Mouse (Mus musculus): ENCODE data around the gene Rbfox2. TPM values are rescaled to one million over a fixed set of nuclear protein-coding genes. Genes with fewer than 3 reads are reported as not detected.

Rbfox2 gene
- polyA plus RNA-seq, 1 experiment from 2014 or later: 53.2 TPM

DNA sequence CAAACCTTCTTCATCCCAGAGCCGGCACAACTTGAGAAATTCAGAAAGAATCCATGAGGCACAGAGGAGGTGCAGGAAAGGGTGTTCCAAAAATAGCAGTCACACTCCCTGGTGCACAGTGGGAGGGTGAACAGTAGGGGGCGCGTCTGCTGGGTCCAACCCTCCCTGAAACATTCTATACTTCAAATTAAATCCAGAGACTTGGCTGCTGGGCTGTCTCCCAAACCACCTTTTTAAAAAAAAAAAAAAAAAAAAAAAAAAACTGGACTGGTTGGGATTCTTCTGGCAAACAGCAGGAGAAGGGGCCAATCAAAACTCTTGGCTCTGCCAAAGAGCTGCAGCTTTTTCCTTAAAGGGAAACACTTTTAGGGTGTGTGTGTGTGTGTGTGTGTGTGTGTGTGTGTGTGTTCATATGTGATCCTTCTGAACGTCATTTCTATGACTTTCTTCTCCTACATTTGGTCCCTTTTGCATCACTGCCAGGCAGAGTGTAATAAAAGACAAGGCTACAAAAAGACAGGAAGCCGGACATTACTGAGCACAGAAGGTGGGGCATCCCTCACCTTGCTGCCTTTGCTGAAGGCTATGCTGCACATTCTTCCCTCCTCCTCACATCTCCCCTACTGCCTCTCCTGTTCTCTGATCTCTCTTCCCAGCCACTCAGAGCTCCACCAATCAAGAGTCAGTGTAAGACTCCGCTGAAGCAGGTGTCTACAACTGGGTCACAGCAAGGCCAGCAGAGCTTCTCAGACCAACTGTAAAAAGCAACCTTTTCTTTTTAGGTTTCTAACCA is 49.2 kb downstream of the Rbfox2 start:
- no peaks in the 10 kb centered on the region for H3K27me3 ChIP-seq
- ChIA-PET CTCF (interaction anchor here (0.8 to 2.4 kb wide), 5 partner anchors 10 to 79 kb away, joined by 3 to 8 read pairs (median 3); no protein-coding TSS in a partner anchor), POLR2A (interaction anchor here (0.7 kb wide), 1 partner anchor 9 kb away, joined by 5 read pairs; no protein-coding TSS in a partner anchor)
- in situ Hi-C loops (cut with MboI; ENCODE audit: low pct_unique_long_range_greater_than_20kb): no loop called here
- ATAC-seq (no peak), DNase-seq (ENCODE audit: low read depth, low spot score) (no peak)
- TF ChIP-seq CTCF (IDR thresholded peaks at IDR 0.05): peak; percentile 83

DNA sequence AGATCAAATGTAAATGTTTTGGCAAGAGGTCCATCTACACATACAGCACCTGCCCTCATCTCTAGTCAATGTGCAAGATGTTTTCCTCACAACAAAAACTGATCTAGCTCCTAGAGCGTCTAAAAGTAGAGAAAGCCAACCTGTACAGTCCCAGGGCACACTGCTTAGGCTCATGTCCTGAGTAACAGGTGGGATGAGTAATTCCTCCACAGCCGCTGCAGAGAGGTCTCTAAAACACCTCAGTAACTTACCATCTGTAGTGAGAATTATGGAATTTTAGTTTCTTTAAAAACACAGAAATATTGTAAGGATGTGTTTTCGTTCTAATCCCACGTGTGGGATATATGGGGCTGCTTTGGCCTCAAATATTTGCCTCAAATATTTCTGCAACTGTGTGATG is 50.0 kb downstream of the Rbfox2 start:
- no peak for ATAC-seq
- no peak for TF ChIP-seq CTCF (IDR thresholded peaks at IDR 0.05)
- no peak for DNase-seq (ENCODE audit: low read depth, low spot score)
- POLR2A ChIA-PET: no interaction called here
- no peaks in the 10 kb centered on the region for H3K27me3 ChIP-seq
- CTCF ChIA-PET: interaction anchor here (1.2 kb wide), 1 partner anchor 11 kb away, joined by 3 read pairs; no protein-coding TSS in a partner anchor
- in situ Hi-C loops (cut with MboI; ENCODE audit: low pct_unique_long_range_greater_than_20kb): no loop called here

DNA sequence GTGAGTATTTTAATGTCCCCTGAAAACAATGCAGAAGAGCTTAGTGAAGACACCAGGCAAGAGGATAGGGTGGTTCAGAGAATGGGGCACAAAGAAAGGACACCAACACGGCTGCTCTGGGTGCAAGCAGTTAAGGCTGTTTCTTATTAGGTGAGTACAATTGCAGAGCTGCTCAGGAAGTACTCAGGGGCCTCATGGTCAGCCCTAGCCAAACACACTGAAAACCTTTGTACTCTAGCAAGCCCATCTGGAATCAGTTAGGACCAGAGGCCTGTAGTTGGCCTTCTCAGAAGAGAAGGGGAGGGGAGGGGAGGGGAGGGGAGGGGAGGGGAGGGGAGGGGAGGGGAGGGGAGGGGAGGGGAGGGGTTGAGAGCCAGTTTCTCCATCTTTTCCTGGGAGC is 52.2 kb downstream of the Rbfox2 start:
- ChIA-PET CTCF (no interaction called here), POLR2A (no interaction called here)
- no peak for TF ChIP-seq CTCF (IDR thresholded peaks at IDR 0.05)
- no peak for ATAC-seq
- no peak for DNase-seq (ENCODE audit: low read depth, low spot score)
- in situ Hi-C loops (cut with MboI; ENCODE audit: low pct_unique_long_range_greater_than_20kb): no loop called here
- no peaks in the 10 kb centered on the region for H3K27me3 ChIP-seq

DNA sequence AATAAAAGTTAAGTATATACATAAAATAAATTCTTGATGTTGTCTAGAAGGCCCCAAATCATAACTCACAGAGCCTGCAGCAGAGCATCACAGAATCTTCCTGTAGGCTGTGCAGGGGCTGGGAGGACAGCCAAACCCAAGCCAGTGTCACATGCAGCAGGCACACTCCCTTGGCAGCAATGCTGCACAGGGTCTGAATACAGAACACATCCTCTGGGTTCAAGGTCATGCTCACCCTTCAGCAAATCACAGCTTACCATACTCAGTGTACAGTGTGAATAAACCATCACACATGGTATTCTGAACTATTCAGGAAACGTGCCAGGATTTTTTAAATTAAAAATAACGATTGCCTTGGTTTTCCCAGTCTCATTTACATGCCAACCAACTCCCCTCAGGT is 52.7 kb downstream of the Rbfox2 start:
- no peak for TF ChIP-seq CTCF (IDR thresholded peaks at IDR 0.05)
- CTCF ChIA-PET: no interaction called here
- H3K27me3 ChIP-seq: no peaks in the 10 kb centered on the region
- in situ Hi-C loops (cut with MboI; ENCODE audit: low pct_unique_long_range_greater_than_20kb): no loop called here
- POLR2A ChIA-PET: no interaction called here
- DNase-seq (ENCODE audit: low read depth, low spot score): no peak
- ATAC-seq: no peak

DNA sequence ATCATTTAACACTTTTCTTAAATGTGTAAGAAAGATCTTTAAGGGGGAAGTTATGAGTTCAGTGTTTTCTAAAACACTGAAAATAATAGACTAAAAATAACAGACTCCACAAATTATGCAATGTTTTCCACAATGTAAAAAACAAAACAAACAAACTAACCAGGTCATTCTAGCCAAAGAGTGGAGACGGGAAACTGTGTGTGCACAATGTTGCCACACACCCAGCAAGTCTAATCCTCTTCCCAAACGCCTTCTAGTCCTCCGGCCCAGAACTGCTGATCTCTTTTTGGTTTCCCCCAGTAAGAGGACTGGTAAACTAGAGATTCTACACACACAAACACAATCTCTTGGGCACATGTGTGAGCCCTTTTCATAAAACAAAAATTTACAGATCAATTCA is 55.1 kb downstream of the Rbfox2 start:
- ChIA-PET CTCF (interaction anchor here (1.0 to 2.6 kb wide), 3 partner anchors 13 to 85 kb away, joined by 3 to 8 read pairs (median 3); no protein-coding TSS in a partner anchor), POLR2A (no interaction called here)
- DNase-seq (ENCODE audit: low read depth, low spot score) (no peak), ATAC-seq (no peak)
- H3K27me3 ChIP-seq: no peaks in the 10 kb centered on the region
- in situ Hi-C loops (cut with MboI; ENCODE audit: low pct_unique_long_range_greater_than_20kb): no loop called here
- no peak for TF ChIP-seq CTCF (IDR thresholded peaks at IDR 0.05)

DNA sequence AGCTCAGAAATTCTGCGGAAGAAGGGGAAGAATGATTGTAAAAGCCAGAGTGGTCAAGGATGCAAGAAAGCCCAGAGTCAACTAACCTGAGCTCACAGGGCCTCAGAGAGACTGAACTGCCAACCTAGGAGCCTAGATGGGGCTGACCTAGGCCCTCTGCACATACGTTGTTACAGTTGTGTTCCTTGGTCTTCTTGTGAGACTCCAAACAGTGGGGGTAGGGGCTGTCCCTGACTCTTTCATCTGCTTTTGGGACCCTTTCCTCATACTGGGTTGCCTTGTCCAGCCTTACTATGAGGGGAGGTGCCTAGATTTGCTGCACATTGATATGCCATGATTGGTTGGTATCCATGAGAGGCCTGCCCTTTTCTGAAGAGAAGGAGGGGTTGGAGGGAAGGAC is 56.0 kb downstream of the Rbfox2 start:
- no peak for TF ChIP-seq CTCF (IDR thresholded peaks at IDR 0.05)
- ATAC-seq (no peak), DNase-seq (ENCODE audit: low read depth, low spot score) (no peak)
- in situ Hi-C loops (cut with MboI; ENCODE audit: low pct_unique_long_range_greater_than_20kb): no loop called here
- H3K27me3 ChIP-seq: no peaks in the 10 kb centered on the region
- CTCF ChIA-PET: interaction anchor here (1.1 to 2.6 kb wide), 2 partner anchors 8 to 86 kb away, joined by 3 to 8 read pairs; no protein-coding TSS in a partner anchor
- POLR2A ChIA-PET: no interaction called here

DNA sequence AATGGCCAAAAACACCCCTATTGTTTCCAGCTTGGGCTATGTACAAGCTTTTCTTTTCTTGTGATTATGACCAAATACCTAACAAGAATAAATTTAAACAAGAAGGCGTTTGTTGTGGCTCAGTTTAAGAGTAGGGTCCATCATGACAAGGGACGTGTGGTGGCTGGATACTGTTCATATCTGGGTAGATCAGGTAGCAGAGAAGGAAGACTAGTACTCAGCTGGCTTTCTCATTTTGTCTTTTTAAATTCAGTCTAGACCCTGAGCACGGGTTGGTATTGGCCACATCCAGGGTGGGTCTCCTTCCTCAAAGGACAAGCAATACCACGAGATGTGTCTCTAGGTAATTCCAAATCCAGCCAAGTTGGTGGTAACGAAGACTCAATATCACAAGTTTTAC is 57.4 kb downstream of the Rbfox2 start:
- in situ Hi-C loops (cut with MboI; ENCODE audit: low pct_unique_long_range_greater_than_20kb): no loop called here
- no peak for TF ChIP-seq CTCF (IDR thresholded peaks at IDR 0.05)
- no peak for DNase-seq (ENCODE audit: low read depth, low spot score)
- CTCF ChIA-PET: interaction anchor here (2.0 to 2.6 kb wide), 2 partner anchors 28 to 87 kb away, joined by 4 to 8 read pairs; no protein-coding TSS in a partner anchor
- H3K27me3 ChIP-seq: no peaks in the 10 kb centered on the region
- ATAC-seq: no peak
- POLR2A ChIA-PET: no interaction called here

DNA sequence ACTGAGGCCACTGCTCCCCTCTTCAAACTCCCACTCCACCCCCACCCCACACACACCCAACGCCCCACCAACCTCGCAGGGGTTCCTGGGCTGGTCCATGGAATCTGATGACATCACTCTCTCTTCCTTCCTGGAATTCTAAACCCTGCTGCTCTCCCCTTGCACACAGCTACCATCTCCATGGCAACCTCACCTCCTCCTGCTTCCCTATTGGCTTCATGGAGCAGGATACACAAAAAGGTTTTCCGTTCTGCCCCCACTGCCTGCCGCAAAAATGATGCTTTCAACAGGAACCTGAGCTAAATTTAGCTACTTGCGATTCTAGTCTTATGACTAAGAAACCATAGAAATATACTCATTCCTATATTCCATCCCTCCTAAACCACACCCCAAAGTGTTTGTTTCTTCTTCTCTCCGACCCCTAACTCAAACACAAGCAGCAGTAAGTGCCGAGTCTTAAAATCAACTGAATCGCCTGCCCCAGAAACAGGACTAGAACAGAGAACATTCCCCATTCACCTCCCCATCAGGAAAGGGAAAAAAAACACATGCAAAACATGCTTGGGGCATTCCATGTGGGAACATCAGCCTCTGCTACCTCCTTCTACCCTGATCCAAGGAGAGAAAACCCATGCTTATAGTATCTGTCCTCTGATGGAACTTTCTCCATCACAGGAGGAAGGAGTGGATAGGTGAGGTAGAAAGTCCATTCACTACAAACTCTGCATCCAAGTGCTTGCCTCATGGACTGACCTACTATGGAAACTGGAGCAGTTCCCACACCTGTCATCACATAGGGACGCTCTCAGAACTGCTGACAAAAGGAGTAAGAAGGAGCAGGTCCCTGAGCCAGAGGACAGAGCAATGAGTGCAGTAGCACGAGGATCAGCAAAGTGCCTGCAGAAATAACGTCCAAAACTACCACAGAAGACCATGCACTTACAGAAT is 61.1 kb downstream of the Rbfox2 start:
- no peak for TF ChIP-seq CTCF (IDR thresholded peaks at IDR 0.05)
- no peak for ATAC-seq
- in situ Hi-C loops (cut with MboI; ENCODE audit: low pct_unique_long_range_greater_than_20kb): no loop called here
- no peaks in the 10 kb centered on the region for H3K27me3 ChIP-seq
- DNase-seq (ENCODE audit: low read depth, low spot score): no peak
- ChIA-PET POLR2A (interaction anchor here (0.6 to 1.0 kb wide), 2 partner anchors 24 to 107 kb away, joined by 3 to 4 read pairs; no protein-coding TSS in a partner anchor), CTCF (interaction anchor here (1.8 to 2.7 kb wide), 2 partner anchors 20 to 29 kb away, joined by 6 to 8 read pairs; no protein-coding TSS in a partner anchor)

DNA sequence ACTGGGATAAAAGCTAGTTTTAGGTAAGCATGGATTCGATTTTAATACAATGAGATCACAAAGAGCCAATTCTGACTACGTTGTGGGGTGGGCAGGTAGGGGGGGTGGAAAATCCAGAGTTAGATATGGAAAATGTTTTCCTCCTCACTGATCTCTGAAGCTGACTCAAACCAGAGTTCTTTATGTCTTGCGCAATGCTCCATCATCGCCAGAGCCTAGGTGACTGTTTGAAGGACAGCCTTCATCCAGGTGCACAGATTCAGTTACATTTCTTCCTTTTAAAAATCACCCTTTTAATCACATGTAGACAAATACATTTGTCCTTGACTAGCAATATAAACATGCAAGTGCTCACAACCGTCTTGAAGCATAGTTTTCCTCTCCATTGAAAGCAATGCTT is 62.2 kb downstream of the Rbfox2 start:
- in situ Hi-C loops (cut with MboI; ENCODE audit: low pct_unique_long_range_greater_than_20kb): no loop called here
- no peak for DNase-seq (ENCODE audit: low read depth, low spot score)
- no peaks in the 10 kb centered on the region for H3K27me3 ChIP-seq
- ATAC-seq: no peak
- ChIA-PET POLR2A (interaction anchor here (1.0 kb wide), 1 partner anchor 108 kb away, joined by 3 read pairs; no protein-coding TSS in a partner anchor), CTCF (interaction anchor here (1.3 to 2.7 kb wide), 3 partner anchors 14 to 30 kb away, joined by 3 to 8 read pairs (median 6); no protein-coding TSS in a partner anchor)
- TF ChIP-seq CTCF (IDR thresholded peaks at IDR 0.05): no peak

DNA sequence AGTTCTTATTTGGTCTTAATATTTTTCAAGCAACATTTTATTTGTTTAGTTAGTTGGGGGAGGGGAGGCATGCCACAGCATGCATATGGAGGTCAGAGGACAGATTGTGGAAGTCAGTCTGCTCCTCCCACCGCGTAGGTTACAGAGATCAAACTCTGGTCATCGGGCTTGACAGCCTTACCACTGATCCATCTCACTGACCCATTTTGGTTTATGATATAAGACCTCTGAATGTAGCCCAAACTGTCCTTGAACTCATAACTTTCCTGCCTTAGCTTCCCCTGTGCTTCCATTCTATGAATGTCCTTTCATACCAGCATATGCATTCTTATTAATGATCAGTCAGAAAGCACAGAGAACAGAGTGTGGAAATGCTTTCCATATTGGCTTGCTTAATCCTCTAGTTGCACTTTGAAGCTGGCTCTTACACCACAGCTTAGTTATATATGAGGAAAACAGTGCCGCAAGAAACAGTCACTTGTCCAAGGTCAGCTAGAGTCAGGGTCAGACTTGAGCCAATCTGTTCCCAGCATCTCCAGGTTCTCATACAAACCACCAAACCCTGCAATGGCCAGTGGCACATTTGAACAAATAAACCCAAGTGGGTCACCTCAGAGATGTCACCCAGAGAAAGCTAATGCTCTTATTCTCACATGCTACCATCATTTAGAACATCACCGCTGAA is 62.8 kb downstream of the Rbfox2 start:
- ATAC-seq: no peak
- DNase-seq (ENCODE audit: low read depth, low spot score): no peak
- CTCF ChIA-PET: interaction anchor here (1.3 to 2.7 kb wide), 3 partner anchors 14 to 30 kb away, joined by 3 to 8 read pairs (median 6); no protein-coding TSS in a partner anchor
- no peaks in the 10 kb centered on the region for H3K27me3 ChIP-seq
- in situ Hi-C loops (cut with MboI; ENCODE audit: low pct_unique_long_range_greater_than_20kb): no loop called here
- POLR2A ChIA-PET: no interaction called here
- TF ChIP-seq CTCF (IDR thresholded peaks at IDR 0.05): no peak

Measured in Patski (cell line).